In genomic region chr14:31272164-31272563, GRCm38 (mm10) we compare ENCODE assay signal across 8 mouse cellular contexts. TPM values are rescaled to one million over a fixed set of nuclear protein-coding genes. Genes with fewer than 3 reads are reported as not detected.
DNase-seq lines count a peak whose midpoint lies in the region; ATAC-seq and TF ChIP-seq lines count a peak whose summit lies in the region.

No protein-coding gene starts in this region.

- H3K4me1 ChIP-seq in forebrain, embryonic 10.5 days: peaks cover 31% of the 10 kb centered on the region
- peaks cover 24% of the 10 kb centered on the region for H3K4me1 ChIP-seq in forebrain, embryonic 12.5 days
- H3K4me1 ChIP-seq in cortical plate, adult 2 months (ENCODE audit: control insufficient read depth, insufficient read depth, low read length): peaks cover 11% of the 10 kb centered on the region

- no peak for ATAC-seq in forebrain, embryonic 12.5 days (ENCODE audit: low FRiP score)
- ATAC-seq in megakaryocyte progenitor cell, adult 5-6 weeks (replicated peaks; ENCODE audit: poor library complexity): peak; percentile 81

- no peak for TF ChIP-seq POLR2A in cortical plate, adult 2 months (IDR thresholded peaks at IDR 0.05; ENCODE audit: extremely low read depth, insufficient read depth, low read length)

- intact Hi-C loops in heart, postnatal 10 days (cut with DNase I): loop anchor here (2.0 kb wide), 2 partner anchors 53 to 201 kb away; no protein-coding TSS in a partner anchor

- H3K27me3 ChIP-seq in forebrain, embryonic 10.5 days (ENCODE audit: poor library complexity, severe bottlenecking): 0 out of 2 replicates have a peak, but pooled peaks cover 10% of the 10 kb centered on the region
- H3K27me3 ChIP-seq in forebrain, embryonic 12.5 days: no peaks in the 10 kb centered on the region

- no peak overlapping the region for H3K4me3 ChIP-seq in forebrain, embryonic 10.5 days
- no peak overlapping the region for H3K4me3 ChIP-seq in forebrain, embryonic 12.5 days (replicated peaks)
- no peak overlapping the region for H3K4me3 ChIP-seq in cortical plate, adult 2 months (ENCODE audit: insufficient read depth, low read length)

- WGBS in forebrain, embryonic 10.5 days: 27% methylated on average over 7 of the region's 7 CpGs
- WGBS in forebrain, embryonic 12.5 days: 26% methylated on average over 7 of the region's 7 CpGs

- no peaks in the 10 kb centered on the region for H3K36me3 ChIP-seq in forebrain, embryonic 10.5 days (replicated peaks)
- H3K36me3 ChIP-seq in forebrain, embryonic 12.5 days (replicated peaks): no peaks in the 10 kb centered on the region

- H3K4me2 ChIP-seq in forebrain, embryonic 12.5 days: no peak overlapping the region

- no peaks in the 10 kb centered on the region for H3K9me3 ChIP-seq in forebrain, embryonic 10.5 days
- H3K9me3 ChIP-seq in forebrain, embryonic 12.5 days: no peaks in the 10 kb centered on the region

- no peak overlapping the region for H3K9ac ChIP-seq in forebrain, embryonic 12.5 days

- DNase-seq in forebrain, embryonic 10.5 days (ENCODE audit: extremely low spot score, low spot score): peak; percentile 76
- peak; percentile 78 to 79 for DNase-seq in adrenal gland, adult 18-20 months (ENCODE audit: low spot score in 2 of 2)
- peak; percentile 77 to 91 for DNase-seq in heart, postnatal 10 days
- DNase-seq in layer of hippocampus, postnatal 36 days: peak; percentile 70 to 74
- DNase-seq in spleen, adult 12 weeks (ENCODE audit: low spot score): peak; percentile 62

- TF ChIP-seq CTCF in cortical plate, adult 2 months (IDR thresholded peaks at IDR 0.05; ENCODE audit: extremely low read depth, insufficient read depth, low read length): peak; percentile 86

- no peak overlapping the region for H3K27ac ChIP-seq in forebrain, embryonic 10.5 days
- no peak overlapping the region for H3K27ac ChIP-seq in forebrain, embryonic 12.5 days
- no peak overlapping the region for H3K27ac ChIP-seq in cortical plate, adult 2 months (ENCODE audit: insufficient read depth, low read length)

RNA-seq across cellular contexts. Expression of gene Bap1, which starts 20.9 kb away (rescaled TPM):
- 146 and 151 TPM in 2 replicates for polyA plus RNA-seq in forebrain, embryonic 10.5 days (2016; fragmentation: Nextera tagmentation; extraction: Ambion mirVana)
- polyA plus RNA-seq in forebrain, embryonic 12.5 days (2016; fragmentation: Nextera tagmentation; extraction: Ambion mirVana): 130 and 135 TPM in 2 replicates
- total RNA-seq in adrenal gland, adult 18-20 months (2021): 10 to 100 TPM; 55.9 to 69.2 TPM
- 140 and 143 TPM in 2 replicates for polyA plus RNA-seq in cortical plate, adult 2 months (2012; rRNA removed)
- total RNA-seq in heart, postnatal 10 days (2021): 10 to 100 TPM; 51.1 to 55.0 TPM
- total RNA-seq in layer of hippocampus, postnatal 36 days (2021): 100 to 1,000 TPM; 132 to 134 TPM
- 24.9 and 27.2 TPM in 2 replicates for total RNA-seq in megakaryocyte progenitor cell, adult 5-6 weeks (2015)
- 36.3 and 46.4 TPM in 2 replicates for total RNA-seq in megakaryocyte progenitor cell, adult 5-6 weeks (2017)

RNA-seq across cellular contexts. Expression of gene Phf7, which starts 21.0 kb away (rescaled TPM):
- polyA plus RNA-seq in forebrain, embryonic 10.5 days (2016; fragmentation: Nextera tagmentation; extraction: Ambion mirVana): 14.0 and 16.4 TPM in 2 replicates
- 14.8 and 15.8 TPM in 2 replicates for polyA plus RNA-seq in forebrain, embryonic 12.5 days (2016; fragmentation: Nextera tagmentation; extraction: Ambion mirVana)
- total RNA-seq in adrenal gland, adult 18-20 months (2021): 1 to 10 TPM; 5.8 to 6.7 TPM
- 5.3 and 7.6 TPM in 2 replicates for polyA plus RNA-seq in cortical plate, adult 2 months (2012; rRNA removed)
- 1 to 10 TPM; 5.2 to 6.0 TPM for total RNA-seq in heart, postnatal 10 days (2021)
- 1 to 10 TPM; 3.5 to 3.6 TPM for total RNA-seq in layer of hippocampus, postnatal 36 days (2021)
- total RNA-seq in megakaryocyte progenitor cell, adult 5-6 weeks (2015): 14.9 and 16.4 TPM in 2 replicates
- 9.0 and 11.4 TPM in 2 replicates for total RNA-seq in megakaryocyte progenitor cell, adult 5-6 weeks (2017)

RNA-seq across cellular contexts. Expression of gene Dnah1, which starts 51.5 kb away (rescaled TPM):
- 5.4 and 6.3 TPM in 2 replicates for polyA plus RNA-seq in forebrain, embryonic 10.5 days (2016; fragmentation: Nextera tagmentation; extraction: Ambion mirVana)
- polyA plus RNA-seq in forebrain, embryonic 12.5 days (2016; fragmentation: Nextera tagmentation; extraction: Ambion mirVana): 7.3 and 8.0 TPM in 2 replicates
- 1 to 10 TPM; 1.5 to 2.0 TPM for total RNA-seq in adrenal gland, adult 18-20 months (2021)
- 6.0 and 6.5 TPM in 2 replicates for polyA plus RNA-seq in cortical plate, adult 2 months (2012; rRNA removed)
- under 1 TPM; 0.17 to 0.22 TPM for total RNA-seq in heart, postnatal 10 days (2021)
- total RNA-seq in layer of hippocampus, postnatal 36 days (2021): 1 to 10 TPM; 3.8 to 4.8 TPM
- 0.12 and 0.27 TPM in 2 replicates for total RNA-seq in megakaryocyte progenitor cell, adult 5-6 weeks (2015)
- 0.04 and 0.07 TPM in 2 replicates for total RNA-seq in megakaryocyte progenitor cell, adult 5-6 weeks (2017)

RNA-seq across cellular contexts. Expression of gene Sema3g, which starts 54.5 kb away (rescaled TPM):
- 0.61 and 0.66 TPM in 2 replicates for polyA plus RNA-seq in forebrain, embryonic 10.5 days (2016; fragmentation: Nextera tagmentation; extraction: Ambion mirVana)
- 0.86 and 0.93 TPM in 2 replicates for polyA plus RNA-seq in forebrain, embryonic 12.5 days (2016; fragmentation: Nextera tagmentation; extraction: Ambion mirVana)
- total RNA-seq in adrenal gland, adult 18-20 months (2021): 10 to 100 TPM in 1 of 2 experiments, 1 to 10 TPM in 1; 8.5 to 10.6 TPM
- polyA plus RNA-seq in cortical plate, adult 2 months (2012; rRNA removed): 3.1 and 3.2 TPM in 2 replicates
- total RNA-seq in heart, postnatal 10 days (2021): 10 to 100 TPM; 15.1 to 16.9 TPM
- 1 to 10 TPM; 4.5 to 4.9 TPM for total RNA-seq in layer of hippocampus, postnatal 36 days (2021)
- 0.02 TPM in 1 of 2 replicates, not detected in the other for total RNA-seq in megakaryocyte progenitor cell, adult 5-6 weeks (2015)
- 0.04 TPM in 1 of 2 replicates, not detected in the other for total RNA-seq in megakaryocyte progenitor cell, adult 5-6 weeks (2017)

RNA-seq across cellular contexts. Expression of gene Nisch, which starts 55.4 kb away (rescaled TPM):
- polyA plus RNA-seq in forebrain, embryonic 10.5 days (2016; fragmentation: Nextera tagmentation; extraction: Ambion mirVana): 401 and 402 TPM in 2 replicates
- 439 and 446 TPM in 2 replicates for polyA plus RNA-seq in forebrain, embryonic 12.5 days (2016; fragmentation: Nextera tagmentation; extraction: Ambion mirVana)
- total RNA-seq in adrenal gland, adult 18-20 months (2021): 100 to 1,000 TPM; 257 to 319 TPM
- 293 TPM in 2 replicates for polyA plus RNA-seq in cortical plate, adult 2 months (2012; rRNA removed)
- total RNA-seq in heart, postnatal 10 days (2021): 100 to 1,000 TPM; 234 to 236 TPM
- 100 to 1,000 TPM; 458 to 488 TPM for total RNA-seq in layer of hippocampus, postnatal 36 days (2021)
- total RNA-seq in megakaryocyte progenitor cell, adult 5-6 weeks (2015): 94.2 and 113 TPM in 2 replicates
- total RNA-seq in megakaryocyte progenitor cell, adult 5-6 weeks (2017): 69.7 and 88.2 TPM in 2 replicates
